Mouse (Mus musculus) mammary gland, adult 2 months (tissue): Measurements from ENCODE around the gene Btbd35f1. TPM values are rescaled to one million over a fixed set of nuclear protein-coding genes. Genes with fewer than 3 reads are reported as not detected.

Experiments used
- polyA plus RNA-seq: library from polyadenylated mRNA; depleted of rRNA; stranded (reverse); fragments of >200 nt; gene quantifications from 2 replicates; pipeline ENCODE4 v1.2.3, GENCODE M21; 2012; ENCODE audit warnings: low replicate concordance; rRNA removed

Btbd35f1 gene
- polyA plus RNA-seq: not detected in 2 replicates

GRCm38 (mm10) chrX:32559755-32560154 is at the start of gene Btbd35f1:
Gene Btbd35f1 (plus strand): TSS chrX:32560055.

Other genes starting within 250 kb of the Btbd35f1 start
- gene Gm5926, start 90.7 kb downstream of the Btbd35f1 start, polyA plus RNA-seq: not detected in 2 replicates
- not detected in 2 replicates for gene Btbd35f21, start 166.1 kb downstream of the Btbd35f1 start, polyA plus RNA-seq